Mouse (Mus musculus): ENCODE data around the gene Kdelc2.

DNA sequence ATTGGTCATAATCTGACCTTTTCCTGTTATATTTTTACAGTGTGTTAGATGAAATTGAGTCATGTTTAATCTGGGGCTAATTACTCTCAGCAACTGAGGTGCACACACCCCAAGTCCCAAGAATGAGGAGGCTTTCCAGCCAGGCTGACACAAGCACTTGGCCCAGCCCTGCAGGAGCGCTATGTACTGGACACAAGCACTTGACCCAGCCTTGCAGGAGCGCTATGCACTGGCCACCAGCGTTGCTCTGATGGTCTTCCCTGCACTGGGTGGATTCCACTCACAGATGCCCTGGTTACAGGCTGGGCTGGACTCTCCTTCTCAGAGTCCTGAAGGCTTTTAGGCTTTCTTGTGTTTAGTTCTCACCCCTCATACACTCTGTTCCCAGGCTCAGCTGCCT is 5.3 kb downstream of the Kdelc2 start:
- TF ChIP-seq CTCF (IDR thresholded peaks at IDR 0.05; ENCODE audit: control insufficient read depth, insufficient read depth, insufficient replicate concordance, low read depth, low read length) (no peak), POLR2A (IDR thresholded peaks at IDR 0.05; ENCODE audit: control insufficient read depth, low read depth, low read length) (no peak)
